Mouse (Mus musculus) CD4-positive helper T cell, adult 2 months (primary cell): ENCODE data around the gene Atp6v0a1.

Source experiments
- DNase-seq: peaks from one replicate; pipeline ENCODE4 v3.0.0-alpha.2; 2012; ENCODE audit warnings: low read depth, missing footprints, low spot score

Atp6v0a1 gene

DNA sequence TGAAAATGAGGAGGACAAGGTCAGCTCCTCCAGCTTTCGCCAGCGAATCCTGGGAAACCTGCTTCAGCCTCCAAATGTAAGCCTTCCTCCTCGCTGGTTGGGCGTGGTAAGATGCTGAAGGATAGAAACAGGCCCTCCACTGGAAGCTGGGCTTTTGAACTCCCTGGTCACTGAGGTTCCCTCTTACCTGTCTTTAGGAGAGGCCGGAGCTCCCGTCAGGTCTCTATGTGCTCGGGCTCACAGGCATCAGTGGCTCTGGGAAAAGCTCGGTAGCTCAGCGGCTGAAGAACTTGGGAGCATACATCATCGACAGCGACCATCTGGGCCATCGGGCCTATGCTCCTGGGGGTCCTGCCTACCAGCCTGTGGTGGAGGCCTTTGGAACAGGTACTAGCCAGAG, 75.6 kb downstream of the Atp6v0a1 start:
- DNase-seq = no peak

DNA sequence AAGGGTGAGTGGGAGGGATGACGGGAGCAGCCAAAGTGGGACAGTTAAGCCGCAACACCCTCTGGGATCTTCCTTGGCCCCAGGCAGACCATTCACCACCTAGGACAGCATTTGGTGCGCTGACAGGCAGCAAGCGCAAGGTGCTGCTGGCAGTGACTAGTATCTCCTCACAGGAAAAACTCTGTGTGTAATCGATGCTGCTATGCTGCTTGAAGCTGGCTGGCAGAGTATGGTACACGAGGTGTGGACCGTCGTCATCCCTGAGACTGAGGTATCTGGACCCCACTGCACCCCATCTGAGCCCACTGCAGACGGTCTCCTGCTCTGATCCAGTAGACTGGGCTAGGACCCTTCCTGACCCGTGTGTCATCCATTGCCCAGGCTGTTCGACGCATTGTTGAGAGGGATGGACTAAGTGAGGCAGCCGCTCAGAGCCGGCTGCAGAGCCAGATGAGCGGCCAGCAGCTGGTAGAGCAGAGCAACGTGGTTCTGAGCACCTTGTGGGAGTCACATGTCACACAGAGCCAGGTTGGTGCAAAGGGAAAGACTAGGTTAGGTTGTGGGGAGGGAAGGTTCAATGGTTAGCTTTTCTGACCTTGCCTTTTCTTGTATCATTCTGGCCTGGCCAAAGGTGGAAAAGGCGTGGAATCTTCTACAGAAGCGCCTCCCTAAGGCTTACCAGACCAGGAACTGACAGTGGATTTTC, 76.5 kb downstream of the Atp6v0a1 start:
- no peak for DNase-seq

DNA sequence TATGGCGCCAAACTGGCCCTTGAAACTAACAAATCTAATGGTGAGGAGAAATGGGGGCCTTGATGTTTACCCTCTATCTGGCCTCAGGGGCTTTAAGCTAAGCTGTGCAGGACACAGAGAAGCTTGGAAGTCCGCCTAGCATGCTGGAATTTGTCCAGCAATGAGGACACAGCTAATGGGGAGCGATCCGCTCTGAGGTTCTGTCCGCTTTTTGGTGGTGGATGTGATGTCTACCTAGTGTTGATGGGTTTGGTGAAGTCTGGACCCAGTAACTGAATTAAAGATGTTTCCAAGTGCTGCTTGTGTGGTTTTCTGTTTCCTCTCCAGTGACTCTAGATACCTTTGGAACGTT, 77.0 kb downstream of the Atp6v0a1 start:
- no peak for DNase-seq

DNA sequence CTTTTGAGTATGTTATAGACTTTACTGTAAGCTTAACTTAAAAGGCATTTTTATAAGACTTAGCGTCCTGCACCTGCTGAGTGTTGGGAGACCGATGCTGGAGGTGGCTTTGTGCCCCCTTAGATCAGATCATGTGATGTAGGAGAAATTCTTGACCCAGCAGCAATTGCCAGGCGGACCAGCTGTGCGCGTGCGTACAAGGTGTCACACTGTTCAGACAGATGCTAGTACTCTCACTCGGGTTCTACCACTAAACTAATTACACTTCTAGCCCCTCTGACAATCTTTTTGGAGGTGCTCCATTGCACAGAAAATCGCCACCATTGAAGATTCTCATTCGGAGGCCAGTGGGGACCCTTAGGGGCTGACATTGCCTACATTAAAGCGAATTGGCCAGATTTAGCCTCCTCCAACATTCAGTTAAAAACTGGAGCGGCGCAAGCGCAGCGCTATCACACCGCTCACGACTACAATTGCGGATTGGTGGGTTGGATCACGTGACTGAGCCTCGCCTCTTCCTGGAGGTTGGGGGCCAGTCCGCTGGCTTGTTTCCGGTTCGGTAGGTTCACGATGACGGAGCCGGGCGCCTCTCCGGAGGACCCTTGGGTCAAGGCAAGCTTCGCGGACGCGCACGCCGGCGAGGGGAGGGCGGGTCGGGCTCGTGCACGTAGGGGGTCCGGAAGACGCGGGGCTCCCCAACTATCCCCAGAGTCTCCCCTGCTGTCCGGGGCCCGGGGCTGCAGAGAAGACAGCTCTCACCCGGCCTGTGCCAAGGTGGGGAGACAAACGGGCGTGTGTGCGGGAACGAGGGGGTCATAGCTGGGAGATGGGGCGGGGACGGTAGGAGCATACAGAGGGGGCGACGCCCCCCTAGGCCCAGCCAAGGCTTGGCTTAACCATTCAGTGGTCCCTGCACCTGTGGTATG, 77.8 kb downstream of the Atp6v0a1 start, which contains the start of gene Mlx:
Mlx (plus strand) TSS at position 522 of the 926 bp plus-strand sequence.
- peak; percentile 92 for DNase-seq

DNA sequence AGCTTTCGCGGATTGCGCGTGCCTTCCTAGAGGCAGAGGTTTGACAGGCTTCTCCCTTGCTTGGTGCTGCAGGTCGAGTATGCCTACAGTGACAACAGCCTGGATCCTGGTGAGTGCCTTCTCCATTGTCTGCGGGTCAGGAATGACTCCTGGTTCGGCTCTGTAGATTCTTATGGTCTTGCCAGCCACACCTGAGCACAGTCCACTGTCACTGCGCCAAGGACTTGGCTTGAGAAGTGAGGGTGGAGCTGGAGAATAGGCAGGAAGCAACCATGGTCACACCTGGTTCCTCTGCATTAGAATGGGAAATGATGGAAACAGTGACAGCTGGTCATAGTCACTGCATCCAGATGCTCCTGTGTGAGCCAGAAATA, 78.4 kb downstream of the Atp6v0a1 start:
- no peak for DNase-seq

DNA sequence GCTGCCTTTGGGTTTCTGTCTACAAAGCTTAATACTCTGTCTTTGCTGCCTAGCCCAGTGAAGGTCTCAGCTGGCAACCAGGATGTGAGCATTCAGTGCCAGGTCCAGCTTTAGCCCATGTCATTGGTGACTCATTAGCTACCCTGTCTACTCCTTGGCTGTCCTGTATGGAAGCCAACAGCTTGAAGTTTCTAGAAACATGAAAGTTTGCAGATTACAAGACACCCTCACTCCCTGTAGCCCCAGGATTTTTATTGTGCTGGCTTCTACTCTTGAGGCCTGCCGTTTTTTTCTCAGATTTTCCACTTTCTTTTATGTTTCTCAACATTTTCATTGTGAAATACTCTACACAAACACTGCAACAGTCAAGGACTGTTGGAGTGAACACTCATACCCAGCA, 80.7 kb downstream of the Atp6v0a1 start:
- DNase-seq = no peak

DNA sequence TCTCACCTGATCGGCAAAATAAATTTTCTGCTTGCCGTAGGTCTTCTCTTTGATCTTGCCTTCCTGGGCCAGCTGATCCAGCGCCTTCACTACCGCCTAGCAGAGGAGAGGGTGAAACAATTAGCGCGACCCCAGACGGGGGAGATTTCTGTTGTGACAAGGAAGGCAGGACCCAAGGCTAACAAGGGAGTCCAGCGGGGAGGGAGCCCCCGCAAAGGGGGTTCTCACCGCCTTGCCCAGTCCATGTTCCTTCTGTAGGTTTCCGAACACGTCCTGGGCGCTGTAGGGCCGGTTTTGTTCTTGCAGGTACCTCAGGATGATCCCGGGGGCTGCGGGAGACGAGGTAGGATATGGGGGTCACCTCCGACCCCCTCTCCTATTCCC, 85.7 kb downstream of the Atp6v0a1 start:
- DNase-seq = no peak

DNA sequence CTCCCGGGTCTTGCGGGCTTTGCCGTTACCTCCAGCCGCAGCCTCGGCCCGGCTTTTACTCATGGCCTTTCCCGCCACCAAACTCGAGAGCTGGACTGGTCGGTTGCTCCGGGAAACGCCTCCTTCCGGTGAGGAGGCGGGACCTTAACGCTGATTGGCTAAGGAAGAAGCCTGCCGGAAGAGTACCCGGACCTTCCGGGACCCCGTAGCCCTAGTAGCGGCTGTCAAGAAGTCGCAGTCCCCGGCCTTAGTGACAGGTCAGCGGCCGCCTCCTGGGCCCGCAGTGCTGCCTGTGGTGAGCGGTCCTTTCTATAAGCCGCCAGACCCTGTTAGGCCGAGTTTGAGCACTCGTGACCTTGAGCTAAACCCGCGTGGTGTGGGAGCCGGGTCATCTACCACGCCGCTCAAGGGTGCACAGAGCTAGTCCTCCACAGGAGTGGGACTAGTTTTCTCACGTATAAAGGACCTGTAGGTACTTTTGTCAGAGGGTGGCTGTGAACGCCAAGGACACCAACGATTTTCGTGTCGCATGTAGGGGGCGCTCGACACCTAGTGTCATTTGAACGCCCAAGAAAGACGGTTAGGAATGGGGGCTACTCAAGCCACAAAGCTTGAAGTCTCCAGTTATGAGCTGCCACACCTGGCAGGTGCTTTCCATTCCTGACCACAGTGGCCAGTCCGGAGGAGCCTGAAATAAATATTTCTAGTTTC, 86.2 kb downstream of the Atp6v0a1 start, which contains the start of gene Psmc3ip:
Psmc3ip (minus strand) TSS at position 123 of the 711 bp plus-strand sequence.
- DNase-seq = peak; percentile 93

DNA sequence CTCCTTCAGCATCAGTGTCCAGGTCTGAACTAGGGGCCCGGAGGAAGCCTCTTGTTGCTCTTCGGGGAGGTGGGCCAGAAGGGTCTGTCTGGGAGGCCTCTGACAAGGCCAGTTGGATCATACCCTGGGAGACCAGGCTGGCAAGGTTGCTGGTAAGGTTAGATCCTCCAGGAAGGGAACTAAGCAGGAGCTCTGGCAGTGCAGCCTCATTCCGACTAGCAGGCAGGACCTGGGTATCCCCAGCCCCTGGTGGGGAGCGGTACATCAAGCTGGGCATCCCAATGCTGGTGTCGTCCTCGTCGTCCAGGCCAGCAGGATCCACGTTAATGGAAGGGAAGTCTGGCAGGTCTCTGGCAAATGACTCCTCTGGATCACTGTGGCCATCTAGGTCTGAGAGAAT, 89.0 kb downstream of the Atp6v0a1 start:
- DNase-seq = no peak

DNA sequence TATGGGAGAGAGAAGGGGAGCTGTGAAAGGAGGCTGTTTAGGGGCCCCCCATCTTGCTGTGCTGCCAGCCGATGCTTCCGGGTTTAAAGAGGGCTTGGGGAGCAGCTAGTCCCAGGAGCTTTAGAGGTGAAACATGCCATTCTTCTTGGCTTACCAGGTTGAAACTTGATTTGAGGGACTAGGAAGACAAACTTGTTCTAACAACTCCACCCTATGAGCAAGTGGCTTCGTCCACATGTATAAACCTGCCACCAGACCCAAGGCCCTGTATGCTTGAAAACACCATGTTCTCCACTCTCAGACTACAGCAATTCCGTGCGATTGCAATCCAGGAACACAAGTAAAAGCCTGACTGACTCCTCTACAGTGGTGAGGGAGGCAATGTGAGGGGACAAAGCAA, 93.8 kb downstream of the Atp6v0a1 start:
- no peak for DNase-seq

DNA sequence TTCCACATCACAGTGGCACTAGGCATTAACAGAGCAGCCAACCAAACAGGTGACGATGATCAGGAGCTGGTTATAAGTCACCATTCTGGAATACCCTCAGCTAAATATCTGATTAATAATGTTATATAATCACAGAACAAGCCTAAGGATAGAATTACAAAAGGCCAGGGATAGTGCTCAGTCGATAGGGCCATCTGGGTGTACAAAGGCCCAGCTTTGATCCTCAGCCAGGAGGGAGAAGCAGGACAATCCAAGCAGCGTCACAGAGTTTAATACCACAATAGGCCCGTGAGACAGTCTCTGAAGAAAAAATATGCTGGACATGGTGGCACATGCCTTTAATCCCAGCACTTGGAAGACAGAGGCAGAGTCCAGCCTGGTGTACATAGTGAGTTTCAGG, 100.1 kb downstream of the Atp6v0a1 start:
- no peak for DNase-seq

DNA sequence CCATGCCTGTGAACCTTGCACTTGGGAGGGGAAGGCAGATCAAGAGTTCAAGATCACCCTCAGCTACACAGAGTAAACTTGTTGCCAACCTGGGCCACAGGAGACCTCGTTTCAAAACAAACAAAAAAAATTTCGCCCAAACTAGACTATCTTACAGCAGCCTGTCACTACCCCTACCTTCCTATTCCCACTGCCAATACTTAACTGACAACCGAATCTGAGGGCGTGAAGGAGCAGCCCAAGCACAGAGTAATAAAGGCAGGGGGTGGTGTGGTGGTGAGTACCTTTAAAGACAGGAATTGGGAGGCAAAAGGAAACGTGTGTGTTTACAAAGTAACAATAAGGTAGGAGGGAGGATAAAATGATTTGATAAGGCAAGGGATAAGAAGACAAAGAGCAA, 101.5 kb downstream of the Atp6v0a1 start:
- DNase-seq = no peak

DNA sequence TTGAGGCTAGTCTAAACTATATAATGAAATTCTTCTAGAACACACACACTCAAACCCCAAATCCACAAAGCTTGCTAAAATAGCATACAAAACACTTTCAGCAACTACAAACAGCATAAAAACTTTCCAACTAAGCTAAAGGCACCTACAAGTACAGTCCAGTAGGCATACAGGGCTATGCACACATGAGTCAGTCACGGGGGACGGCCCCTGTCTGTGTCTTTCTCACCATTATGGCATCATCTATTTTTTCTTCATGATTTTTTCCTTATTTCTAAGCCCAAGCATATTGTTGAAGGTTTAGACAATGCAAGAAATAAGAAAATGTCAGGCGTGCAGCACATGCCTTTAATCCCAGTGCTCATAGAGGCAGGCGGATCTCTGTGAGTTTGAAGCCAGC, 101.9 kb downstream of the Atp6v0a1 start:
- DNase-seq = no peak

DNA sequence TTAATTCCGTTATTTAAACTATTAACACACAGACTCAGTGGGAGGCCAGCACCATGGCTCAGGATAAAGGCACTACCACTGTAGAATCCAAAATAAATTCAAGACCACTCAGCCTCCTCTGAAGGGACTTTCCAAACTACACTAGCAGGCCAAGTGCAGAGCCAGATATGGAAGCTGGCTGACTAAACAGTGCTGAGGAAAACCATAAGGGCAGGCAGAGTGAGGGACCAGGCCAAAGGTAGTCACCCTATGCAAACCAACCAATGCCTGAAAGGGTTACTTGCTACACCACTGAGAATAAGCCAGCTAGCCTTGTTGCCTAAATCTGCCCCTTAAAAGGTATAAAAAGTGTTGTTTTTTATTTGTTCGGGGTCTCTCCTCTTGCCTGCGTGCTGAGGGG, 102.9 kb downstream of the Atp6v0a1 start:
- DNase-seq = no peak
